Mouse (Mus musculus): ENCODE data around the gene Kalrn. TPM values are rescaled to one million over a fixed set of nuclear protein-coding genes. Genes with fewer than 3 reads are reported as not detected.

Kalrn gene
- polyA plus RNA-seq, 2 experiments: 8.8 to 11.7 TPM

GRCm38 (mm10) chr16:34036327-34037047 lies 536.8 kb downstream of the Kalrn start:
- no peak for TF ChIP-seq POLR2A (IDR thresholded peaks at IDR 0.05; ENCODE audit: borderline replicate concordance, extremely low read depth, insufficient read depth, insufficient read length)
- H3K36me3 ChIP-seq (ENCODE audit: control insufficient read depth, insufficient read depth, low read length): peaks cover 43% of the 10 kb centered on the region
- H3K27ac ChIP-seq (replicated peaks; ENCODE audit: low read depth, low read length): no peak overlapping the region
- H3K9me3 ChIP-seq (ENCODE audit: control insufficient read depth, low read length): no peaks in the 10 kb centered on the region
- WGBS: 70% methylated on average over 10 of the region's 10 CpGs
- no peak overlapping the region for H3K4me3 ChIP-seq (replicated peaks; ENCODE audit: low read length)
- ATAC-seq (ENCODE audit: low FRiP score, low read depth) (no peak), DNase-seq (ENCODE audit: low spot score) (no peak)
- no peak overlapping the region for H3K9ac ChIP-seq (ENCODE audit: low read depth, low read length, severe bottlenecking)
- H3K27me3 ChIP-seq (ENCODE audit: control insufficient read depth, insufficient read depth, low read length): no peaks in the 10 kb centered on the region
- H3K4me1 ChIP-seq (ENCODE audit: control insufficient read depth, insufficient read depth, low read length): no peaks in the 10 kb centered on the region
- no peak overlapping the region for H3K4me2 ChIP-seq (replicated peaks; ENCODE audit: low read depth, low read length, severe bottlenecking)

GRCm38 (mm10) chr16:34035780-34036179 lies 537.6 kb downstream of the Kalrn start:
- no peak for DNase-seq (ENCODE audit: low spot score)
- 96% methylated on average over 2 of the region's 2 CpGs for WGBS
- no peaks in the 10 kb centered on the region for H3K4me1 ChIP-seq (ENCODE audit: control insufficient read depth, insufficient read depth, low read length)
- H3K4me2 ChIP-seq (replicated peaks; ENCODE audit: low read depth, low read length, severe bottlenecking): no peak overlapping the region
- H3K36me3 ChIP-seq (ENCODE audit: control insufficient read depth, insufficient read depth, low read length): peaks cover 47% of the 10 kb centered on the region
- H3K27ac ChIP-seq (replicated peaks; ENCODE audit: low read depth, low read length): no peak overlapping the region
- no peak for ATAC-seq (ENCODE audit: low FRiP score, low read depth)
- no peaks in the 10 kb centered on the region for H3K27me3 ChIP-seq (ENCODE audit: control insufficient read depth, insufficient read depth, low read length)
- no peak overlapping the region for H3K4me3 ChIP-seq (replicated peaks; ENCODE audit: low read length)
- no peak for TF ChIP-seq POLR2A (IDR thresholded peaks at IDR 0.05; ENCODE audit: borderline replicate concordance, extremely low read depth, insufficient read depth, insufficient read length)
- H3K9ac ChIP-seq (ENCODE audit: low read depth, low read length, severe bottlenecking): no peak overlapping the region
- H3K9me3 ChIP-seq (ENCODE audit: control insufficient read depth, low read length): no peaks in the 10 kb centered on the region

GRCm38 (mm10) chr16:34034267-34034666 lies 539.1 kb downstream of the Kalrn start:
- Histone ChIP-seq H3K4me3 (replicated peaks; ENCODE audit: low read length) (no peak overlapping the region), H3K4me2 (replicated peaks; ENCODE audit: low read depth, low read length, severe bottlenecking) (no peak overlapping the region), H3K36me3 (ENCODE audit: control insufficient read depth, insufficient read depth, low read length) (peaks cover 43% of the 10 kb centered on the region), H3K9me3 (ENCODE audit: control insufficient read depth, low read length) (no peaks in the 10 kb centered on the region), H3K4me1 (ENCODE audit: control insufficient read depth, insufficient read depth, low read length) (no peaks in the 10 kb centered on the region), H3K9ac (ENCODE audit: low read depth, low read length, severe bottlenecking) (no peak overlapping the region), H3K27me3 (ENCODE audit: control insufficient read depth, insufficient read depth, low read length) (no peaks in the 10 kb centered on the region), H3K27ac (replicated peaks; ENCODE audit: low read depth, low read length) (no peak overlapping the region)
- DNase-seq (ENCODE audit: low spot score) (no peak), ATAC-seq (ENCODE audit: low FRiP score, low read depth) (no peak)
- 98% methylated on average over 17 of the region's 17 CpGs for WGBS
- no peak for TF ChIP-seq POLR2A (IDR thresholded peaks at IDR 0.05; ENCODE audit: borderline replicate concordance, extremely low read depth, insufficient read depth, insufficient read length)

GRCm38 (mm10) chr16:34032011-34032645 lies 541.2 kb downstream of the Kalrn start:
- H3K9me3 ChIP-seq (ENCODE audit: control insufficient read depth, low read length): no peaks in the 10 kb centered on the region
- no peak for ATAC-seq (ENCODE audit: low FRiP score, low read depth)
- H3K27me3 ChIP-seq (ENCODE audit: control insufficient read depth, insufficient read depth, low read length): no peaks in the 10 kb centered on the region
- peaks cover 37% of the 10 kb centered on the region for H3K36me3 ChIP-seq (ENCODE audit: control insufficient read depth, insufficient read depth, low read length)
- WGBS: 90% methylated on average over 12 of the region's 12 CpGs
- DNase-seq (ENCODE audit: low spot score): no peak
- H3K27ac ChIP-seq (replicated peaks; ENCODE audit: low read depth, low read length): no peak overlapping the region
- H3K4me3 ChIP-seq (replicated peaks; ENCODE audit: low read length): no peak overlapping the region
- no peaks in the 10 kb centered on the region for H3K4me1 ChIP-seq (ENCODE audit: control insufficient read depth, insufficient read depth, low read length)
- H3K9ac ChIP-seq (ENCODE audit: low read depth, low read length, severe bottlenecking): no peak overlapping the region
- TF ChIP-seq POLR2A (IDR thresholded peaks at IDR 0.05; ENCODE audit: borderline replicate concordance, extremely low read depth, insufficient read depth, insufficient read length): no peak
- no peak overlapping the region for H3K4me2 ChIP-seq (replicated peaks; ENCODE audit: low read depth, low read length, severe bottlenecking)

- ATAC-seq (ENCODE audit: low FRiP score, low read depth) (no peak), DNase-seq (ENCODE audit: low spot score) (no peak)
- H3K27ac ChIP-seq (replicated peaks; ENCODE audit: low read depth, low read length): no peak overlapping the region
- H3K36me3 ChIP-seq (ENCODE audit: control insufficient read depth, insufficient read depth, low read length): peaks cover 42% of the 10 kb centered on the region
- no peak for TF ChIP-seq POLR2A (IDR thresholded peaks at IDR 0.05; ENCODE audit: borderline replicate concordance, extremely low read depth, insufficient read depth, insufficient read length)
- no peaks in the 10 kb centered on the region for H3K4me1 ChIP-seq (ENCODE audit: control insufficient read depth, insufficient read depth, low read length)
- 87% methylated on average over 9 of the region's 9 CpGs for WGBS
- no peak overlapping the region for H3K4me2 ChIP-seq (replicated peaks; ENCODE audit: low read depth, low read length, severe bottlenecking)
- no peaks in the 10 kb centered on the region for H3K27me3 ChIP-seq (ENCODE audit: control insufficient read depth, insufficient read depth, low read length)
- no peak overlapping the region for H3K9ac ChIP-seq (ENCODE audit: low read depth, low read length, severe bottlenecking)
- H3K4me3 ChIP-seq (replicated peaks; ENCODE audit: low read length): no peak overlapping the region
- H3K9me3 ChIP-seq (ENCODE audit: control insufficient read depth, low read length): no peaks in the 10 kb centered on the region
Measured at GRCm38 (mm10) chr16:34031565-34031964, 541.8 kb downstream of the Kalrn start.

Measured in limb, embryonic 14.5 days (tissue).